Mouse (Mus musculus): ENCODE results near the gene Ddc.

Gene Ddc

DNA sequence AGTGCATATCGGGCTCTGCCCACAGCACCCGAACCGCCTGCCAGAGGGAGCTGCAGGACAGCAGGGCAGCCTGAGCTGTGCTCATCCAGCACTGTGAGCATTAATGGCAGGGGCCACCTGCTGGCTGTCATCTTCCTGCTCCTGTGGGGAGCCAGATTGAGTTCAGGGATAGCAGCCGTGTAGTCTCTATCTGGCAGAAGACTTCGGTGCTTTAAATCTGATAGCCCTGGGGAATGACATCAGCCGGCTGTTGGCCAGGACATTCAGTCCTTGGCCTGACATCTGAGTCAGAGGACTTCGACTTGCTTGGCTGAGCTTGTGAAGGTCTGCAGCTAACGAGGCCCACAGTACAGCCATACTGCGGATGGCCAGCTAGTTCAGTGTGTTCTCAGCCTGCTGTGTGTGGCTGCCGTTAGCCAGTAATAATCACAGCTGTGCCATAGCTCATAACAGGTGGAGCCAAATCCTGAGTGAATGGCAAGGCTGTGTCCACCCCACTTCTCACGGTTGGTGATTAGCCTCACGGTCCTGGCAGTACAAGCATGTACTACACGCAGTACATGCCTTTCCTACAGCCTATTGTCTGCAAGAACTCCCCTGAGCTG, 53.5 kb downstream of the Ddc start:
- DNase-seq (ENCODE audit: low read depth): no peak

DNA sequence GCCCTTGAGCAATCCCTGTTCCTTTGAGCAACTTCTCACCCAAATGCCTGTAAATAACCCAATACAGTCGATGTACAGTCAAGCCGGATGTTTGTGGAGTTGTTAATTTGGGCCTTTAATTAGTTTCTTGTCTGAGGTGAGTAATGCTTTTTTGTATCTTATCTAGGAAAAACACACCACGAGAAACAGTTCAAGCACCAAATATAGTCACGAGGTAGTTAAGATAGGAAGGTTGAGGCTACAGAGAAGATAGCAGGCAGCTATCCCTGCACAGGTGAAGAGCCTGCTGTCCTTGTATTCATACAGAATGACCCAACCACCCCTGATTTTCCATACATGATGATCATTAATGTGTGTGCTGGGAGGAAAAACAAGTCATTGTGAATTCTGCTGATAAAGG, 56.4 kb downstream of the Ddc start:
- no peak for DNase-seq (ENCODE audit: low read depth)

DNA sequence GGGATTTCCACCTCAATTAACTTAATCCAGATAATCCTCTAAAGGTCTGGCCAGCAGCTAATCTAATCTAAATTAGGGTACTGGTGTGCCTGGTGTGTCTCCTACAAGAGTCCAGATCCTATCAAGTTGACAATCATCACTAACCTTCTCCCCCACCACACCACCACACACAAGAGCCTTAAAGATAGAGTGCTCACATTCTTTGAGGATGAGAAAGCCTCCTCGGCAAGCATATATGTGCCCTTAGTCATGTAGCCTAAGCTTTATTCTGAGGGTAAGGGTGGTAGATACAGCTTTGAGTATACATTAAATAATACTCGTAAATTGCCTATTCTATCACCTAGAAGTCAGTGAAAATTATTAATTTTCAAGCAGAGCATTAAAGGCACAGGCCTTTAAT, 57.2 kb downstream of the Ddc start:
- DNase-seq (ENCODE audit: low read depth): no peak

DNA sequence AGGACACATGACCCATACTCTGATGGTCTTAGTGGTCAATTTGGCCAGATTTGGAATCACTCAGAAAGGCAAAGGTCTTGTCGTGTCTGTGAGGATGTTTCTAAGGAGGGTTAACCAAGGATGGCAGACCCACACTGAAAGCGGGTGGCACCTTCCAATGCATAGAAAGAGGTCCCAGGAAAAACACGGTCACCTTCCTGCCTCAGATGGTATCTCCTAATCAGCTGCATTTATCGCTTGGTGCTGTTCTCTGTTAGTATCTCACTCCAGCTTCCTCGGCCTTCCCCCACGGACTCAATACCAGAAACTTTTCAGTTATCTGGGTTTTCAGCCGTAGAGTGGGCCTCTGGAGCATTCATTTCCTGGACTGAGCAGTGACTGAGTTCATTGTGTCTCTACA, 58.1 kb downstream of the Ddc start:
- no peak for DNase-seq (ENCODE audit: low read depth)

DNA sequence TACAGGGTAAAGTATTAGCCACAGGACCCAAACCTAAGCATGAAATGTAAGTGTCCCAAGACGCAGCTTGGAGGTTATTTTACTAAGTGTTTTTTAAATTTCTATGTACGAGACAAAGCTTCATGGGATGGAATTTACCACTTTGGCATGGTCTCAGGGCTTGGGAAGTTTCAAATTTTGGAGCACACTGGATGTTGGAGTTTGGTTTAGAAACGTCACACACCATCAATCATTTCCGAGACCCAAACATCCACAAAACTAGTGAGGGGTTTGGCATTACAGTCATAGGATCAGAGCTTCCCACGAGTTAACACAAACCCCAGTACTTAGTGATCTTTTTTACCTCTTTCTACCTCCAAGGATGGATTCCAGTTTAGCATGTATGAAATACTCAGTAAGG, 60.6 kb downstream of the Ddc start:
- DNase-seq (ENCODE audit: low read depth): no peak

DNA sequence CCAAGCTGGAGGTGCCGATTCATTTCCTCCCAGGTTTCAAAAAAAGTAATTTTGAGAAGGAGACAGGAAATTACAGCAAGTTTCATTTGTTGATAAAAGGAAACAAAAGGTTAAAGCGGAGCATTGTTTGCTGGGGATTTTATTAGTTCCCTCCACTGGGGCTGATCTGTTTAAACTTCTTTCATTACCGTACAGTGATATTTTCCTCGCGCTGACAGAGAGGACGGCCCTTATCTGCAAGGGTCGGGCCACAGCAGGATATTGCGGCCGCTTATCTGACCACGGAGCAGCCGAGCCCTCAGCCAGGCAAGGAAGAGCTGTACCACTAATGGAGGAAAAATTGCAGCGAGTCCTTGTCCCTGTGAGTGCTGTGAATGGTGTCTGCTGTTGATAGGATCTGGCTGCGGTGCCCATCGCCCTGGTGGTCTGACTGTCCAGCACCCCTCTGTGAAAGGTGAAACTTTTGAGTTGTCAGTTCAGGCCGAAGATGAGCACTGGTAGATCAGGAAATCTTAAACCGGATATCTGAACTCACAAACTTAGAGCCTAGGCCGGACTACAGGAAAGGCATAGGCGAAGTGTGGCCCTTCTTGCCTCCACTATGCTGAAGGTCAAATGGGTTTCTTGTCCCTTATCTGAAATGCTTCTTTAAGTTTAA, 61.1 kb downstream of the Ddc start:
- peak; percentile 56 for DNase-seq (ENCODE audit: low read depth)

DNA sequence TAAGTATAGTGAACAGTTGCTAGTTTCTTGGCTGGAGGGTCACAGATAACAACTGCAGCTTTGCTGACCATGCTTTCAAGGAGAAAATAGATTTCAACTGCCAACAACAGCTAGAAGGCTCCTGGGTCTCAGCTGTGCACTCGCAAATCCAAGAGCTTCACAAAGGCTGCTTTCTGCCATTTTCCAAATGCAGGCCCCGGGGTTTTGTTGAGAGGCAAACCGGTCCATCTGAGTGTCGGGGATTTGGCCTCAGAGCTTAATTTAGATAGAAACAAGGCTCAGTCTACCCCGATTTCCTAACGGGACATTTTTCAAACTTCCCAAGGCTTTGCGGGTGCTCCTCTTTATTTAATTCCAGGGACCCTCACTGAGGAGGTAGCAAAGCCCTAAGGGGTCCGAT, 61.7 kb downstream of the Ddc start:
- DNase-seq (ENCODE audit: low read depth): no peak

DNA sequence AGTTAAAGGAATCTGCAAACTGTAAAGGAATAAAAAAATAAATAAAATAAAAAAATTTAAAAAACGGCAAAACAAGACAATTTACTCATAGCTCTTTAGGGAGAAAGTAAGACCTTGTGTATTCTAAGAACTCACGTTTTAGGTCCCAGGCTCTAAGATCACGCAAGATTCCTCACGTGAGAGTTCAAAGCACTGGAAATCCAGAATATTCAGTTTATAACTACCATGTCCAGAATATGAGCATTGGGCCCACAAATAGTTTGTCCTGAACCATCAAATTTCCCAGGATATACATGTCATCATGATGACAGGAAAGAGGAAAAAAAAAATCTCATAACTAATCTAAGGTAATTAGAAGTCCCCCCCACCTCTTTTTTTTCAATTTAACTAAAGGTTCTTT, 62.2 kb downstream of the Ddc start:
- no peak for DNase-seq (ENCODE audit: low read depth)

DNA sequence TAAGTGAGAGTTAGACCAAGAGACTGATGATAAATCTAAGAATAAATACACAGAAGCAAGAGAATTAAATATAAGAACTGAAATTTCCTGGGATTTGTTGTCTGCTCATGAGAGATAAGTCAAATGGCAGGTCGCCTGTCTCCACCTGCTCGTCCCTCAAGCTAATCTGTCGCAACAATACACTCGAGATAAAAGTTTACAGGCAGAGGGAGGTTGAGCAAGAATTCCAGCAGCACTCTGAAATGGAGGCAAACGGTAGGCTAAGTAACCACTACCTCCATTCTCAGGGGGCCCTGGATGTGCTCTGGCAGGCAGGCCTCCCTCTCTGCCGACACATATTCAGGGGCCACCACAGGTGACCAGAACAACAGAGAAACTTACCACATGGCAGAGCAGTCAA, 62.6 kb downstream of the Ddc start:
- DNase-seq (ENCODE audit: low read depth): no peak

DNA sequence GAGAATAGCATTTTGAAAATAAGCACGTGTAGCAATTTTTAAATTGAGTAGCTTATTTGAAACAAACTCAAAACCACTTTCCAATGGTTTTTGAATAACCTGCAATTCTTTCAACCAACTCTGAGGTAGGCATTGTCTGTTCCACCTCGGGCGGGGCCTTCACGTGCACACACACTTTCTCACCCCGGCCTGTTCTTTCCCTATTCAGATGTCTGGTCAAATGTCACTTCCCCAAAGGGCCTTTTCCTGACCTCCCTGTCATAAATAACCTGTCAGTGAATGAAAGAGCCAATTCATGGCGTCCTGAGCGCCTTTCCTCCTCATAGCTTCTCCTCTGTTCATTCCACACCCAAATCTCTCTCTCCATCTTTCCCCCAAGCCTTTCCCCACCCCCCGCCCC, 64.8 kb downstream of the Ddc start:
- DNase-seq (ENCODE audit: low read depth): no peak

DNA sequence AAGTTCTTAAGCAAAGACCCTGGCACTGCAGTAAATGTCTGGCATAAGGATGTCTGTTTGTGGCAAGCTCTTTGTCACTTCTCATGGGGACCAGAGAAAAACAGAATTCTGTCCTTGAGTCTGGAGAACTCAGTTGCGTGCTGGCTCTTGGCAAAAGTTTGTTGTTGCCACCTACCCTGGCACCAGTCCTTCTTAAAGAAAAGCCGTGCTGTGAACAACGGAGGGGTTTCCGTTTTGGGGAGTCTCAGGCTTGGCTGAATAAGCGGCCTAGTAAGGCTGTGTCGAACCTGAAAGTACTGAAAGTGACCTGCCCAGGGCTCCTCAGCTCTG, 65.2 kb downstream of the Ddc start:
- DNase-seq (ENCODE audit: low read depth): no peak

DNA sequence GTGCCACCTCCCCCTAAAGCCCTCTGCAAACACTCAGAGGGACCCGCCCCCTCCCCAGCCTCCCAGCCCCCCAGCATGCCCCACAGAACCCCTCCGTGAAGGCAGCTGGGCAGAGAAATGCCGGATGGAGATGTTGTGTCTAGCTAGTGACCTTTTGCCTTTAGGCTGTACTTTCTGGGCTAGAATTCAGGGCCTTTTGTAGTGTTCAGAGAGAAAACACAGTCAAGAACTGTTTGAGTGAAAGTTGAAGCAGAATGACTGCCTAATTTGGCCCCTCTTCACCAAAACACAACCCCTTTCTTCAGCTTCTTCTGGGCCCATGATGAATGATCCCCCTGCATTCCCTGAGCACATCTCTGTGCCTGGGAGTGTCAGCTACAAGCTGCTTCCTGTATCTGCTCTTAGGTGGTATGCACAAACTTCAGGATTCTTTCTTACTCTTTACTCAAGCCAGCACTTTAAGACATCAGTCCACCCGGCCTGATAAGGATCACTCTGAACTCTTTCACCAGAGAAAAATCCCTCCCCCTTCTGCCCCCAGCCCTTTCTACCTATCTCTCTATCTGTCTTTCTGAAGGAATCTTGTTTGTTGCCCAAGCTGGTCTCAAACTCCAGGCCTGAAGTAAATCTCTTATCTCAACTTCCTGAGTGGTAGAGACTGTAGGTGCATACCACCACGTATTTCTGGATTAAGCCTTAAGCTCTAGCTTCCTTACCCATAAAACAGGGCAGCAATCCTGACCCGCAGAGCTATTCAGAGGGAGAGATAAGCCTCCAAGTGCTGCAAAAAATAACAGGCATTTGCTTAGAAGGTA, 65.8 kb downstream of the Ddc start:
- no peak for DNase-seq (ENCODE audit: low read depth)

DNA sequence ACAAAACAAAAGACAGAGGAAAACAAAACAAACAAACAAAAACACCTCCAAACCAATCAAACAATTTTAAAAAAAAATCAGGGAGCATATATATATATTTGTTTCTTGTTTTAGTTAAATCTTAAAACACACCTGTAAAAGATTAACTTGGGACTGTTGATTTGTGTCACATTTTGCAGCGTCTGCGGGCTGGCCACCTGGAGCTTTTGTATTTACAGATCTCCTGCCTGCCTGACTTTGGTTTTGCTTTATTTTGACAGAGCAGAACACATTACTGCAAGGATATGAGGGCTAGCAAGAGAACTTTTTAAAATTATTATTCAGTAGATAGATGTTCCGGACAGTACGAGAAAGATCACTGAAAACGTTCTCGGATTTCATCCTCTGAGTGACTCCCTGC, 66.4 kb downstream of the Ddc start:
- DNase-seq (ENCODE audit: low read depth): no peak

DNA sequence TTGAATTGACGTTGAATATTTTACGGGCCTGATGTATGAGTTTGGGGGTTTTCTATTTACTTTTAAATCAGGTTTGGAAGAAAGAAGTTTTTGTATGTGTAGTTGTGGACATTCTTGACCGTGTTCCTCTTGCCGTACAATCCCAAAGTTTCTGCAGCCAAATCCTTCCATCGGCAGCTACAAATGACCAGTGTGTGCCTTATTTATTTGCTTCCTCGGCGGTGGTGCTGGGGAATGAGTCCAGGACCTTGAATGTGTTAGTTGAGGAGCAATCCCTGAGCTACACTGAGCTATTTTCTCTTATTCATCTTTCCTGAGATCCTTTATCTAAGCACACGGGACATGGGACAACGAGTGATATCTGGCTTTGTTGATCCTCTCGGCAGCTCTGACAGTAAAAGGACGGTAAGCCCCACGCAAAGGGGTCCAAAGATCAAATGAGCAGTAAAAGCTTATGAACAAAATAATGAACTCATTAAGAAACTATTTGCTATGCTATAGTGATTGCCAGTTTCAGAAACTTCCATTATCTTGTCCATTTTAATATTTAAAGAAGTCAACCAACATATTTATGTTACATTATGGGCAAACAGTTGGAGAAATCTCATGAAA, 67.0 kb downstream of the Ddc start:
- DNase-seq (ENCODE audit: low read depth): no peak

DNA sequence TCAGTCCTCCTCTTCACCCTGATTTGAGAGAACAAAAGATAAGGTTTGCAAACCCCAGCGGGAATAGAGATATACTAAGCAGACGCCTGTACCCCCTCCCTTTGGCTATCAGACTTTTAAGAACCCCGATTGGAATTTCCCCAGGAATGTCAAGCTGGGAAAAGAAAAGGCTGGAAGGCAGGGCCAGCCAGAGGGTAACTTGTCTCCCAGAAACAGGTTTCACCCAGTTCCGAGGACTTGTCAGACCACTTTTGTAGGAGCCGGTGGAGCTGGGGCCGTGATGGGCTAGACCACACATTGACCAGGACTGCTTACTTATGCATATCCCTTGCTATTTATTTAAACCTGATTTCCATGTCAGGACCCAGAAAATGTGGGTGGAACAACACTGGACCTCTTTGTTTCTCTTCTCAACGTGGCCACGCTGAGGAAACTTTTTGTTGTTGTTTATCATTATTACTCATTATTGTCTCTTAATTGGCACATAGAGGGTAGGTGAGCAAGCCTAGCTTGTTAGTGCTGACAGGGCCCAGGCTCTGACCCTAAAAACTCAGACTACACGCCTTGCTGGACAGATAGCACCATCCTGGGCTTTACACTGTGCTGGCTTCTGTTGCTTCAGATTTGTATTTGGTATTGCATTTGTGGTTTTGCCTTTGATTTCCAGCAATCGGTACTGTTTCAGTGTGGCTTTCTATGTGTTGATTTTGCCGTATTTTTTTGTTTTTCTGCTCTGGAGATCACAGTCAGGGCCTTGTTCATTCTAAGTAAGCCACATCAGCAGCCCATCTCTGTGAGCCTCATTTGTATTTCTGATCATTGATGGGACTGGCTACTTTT, 68.6 kb downstream of the Ddc start:
- no peak for DNase-seq (ENCODE audit: low read depth)

DNA sequence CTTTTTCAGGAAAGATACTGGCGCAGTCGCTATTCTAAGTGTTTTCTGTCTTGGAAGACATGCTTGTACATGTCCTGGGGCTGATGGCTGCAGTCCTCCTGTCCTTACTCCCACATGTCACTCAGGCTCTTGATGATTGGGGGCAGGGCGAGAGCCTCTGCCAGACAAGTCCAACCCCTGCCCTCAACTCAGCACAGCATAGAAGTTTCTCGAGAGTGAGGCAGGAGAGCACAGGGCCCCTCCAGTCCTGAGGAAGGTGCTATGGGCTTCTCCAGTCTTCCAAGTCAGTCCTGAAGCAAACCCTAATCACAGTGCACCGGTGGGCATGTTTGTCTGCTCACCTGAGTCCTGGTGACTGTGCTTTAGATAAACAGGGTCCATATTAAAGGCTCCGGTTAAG, 69.2 kb downstream of the Ddc start:
- DNase-seq (ENCODE audit: low read depth): no peak

DNA sequence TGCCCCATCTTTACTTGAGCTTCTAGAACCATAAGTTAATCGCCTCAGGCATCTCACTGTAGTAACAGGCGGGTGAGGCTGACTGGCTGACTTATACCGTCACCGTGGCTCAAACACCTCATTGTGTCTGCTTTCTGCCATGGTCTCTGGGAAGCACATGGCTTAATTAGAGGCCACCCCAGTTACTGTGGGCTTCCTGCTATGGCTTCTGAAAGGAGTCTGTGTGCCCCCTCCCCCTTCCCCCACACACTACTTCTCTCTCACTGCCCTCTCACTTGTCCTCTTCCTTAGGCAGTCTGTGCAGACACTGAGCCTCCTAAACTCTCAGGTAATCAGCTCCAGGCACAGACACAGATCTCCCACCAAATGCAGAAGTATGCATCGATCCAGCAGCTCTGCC, 69.7 kb downstream of the Ddc start:
- no peak for DNase-seq (ENCODE audit: low read depth)

DNA sequence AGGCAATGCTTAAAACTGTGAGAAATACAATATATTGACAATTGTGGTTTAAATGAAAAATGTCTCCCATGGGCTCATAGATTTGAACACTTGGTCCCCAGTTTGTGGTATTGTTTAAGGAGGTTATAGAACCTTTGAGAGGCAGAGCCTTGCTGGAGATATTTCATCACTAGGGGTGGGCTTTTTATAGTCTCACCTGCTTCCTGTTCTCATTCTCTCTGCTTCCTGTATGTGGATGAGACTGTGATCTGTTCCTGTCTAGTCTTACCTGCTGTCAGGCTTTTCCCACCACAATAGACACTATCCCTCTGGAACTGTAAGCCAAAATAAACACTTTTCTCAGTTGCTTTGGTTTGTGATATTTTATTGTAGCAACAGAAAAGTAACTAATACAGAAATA, 71.5 kb downstream of the Ddc start:
- DNase-seq (ENCODE audit: low read depth): peak; percentile 39

DNA sequence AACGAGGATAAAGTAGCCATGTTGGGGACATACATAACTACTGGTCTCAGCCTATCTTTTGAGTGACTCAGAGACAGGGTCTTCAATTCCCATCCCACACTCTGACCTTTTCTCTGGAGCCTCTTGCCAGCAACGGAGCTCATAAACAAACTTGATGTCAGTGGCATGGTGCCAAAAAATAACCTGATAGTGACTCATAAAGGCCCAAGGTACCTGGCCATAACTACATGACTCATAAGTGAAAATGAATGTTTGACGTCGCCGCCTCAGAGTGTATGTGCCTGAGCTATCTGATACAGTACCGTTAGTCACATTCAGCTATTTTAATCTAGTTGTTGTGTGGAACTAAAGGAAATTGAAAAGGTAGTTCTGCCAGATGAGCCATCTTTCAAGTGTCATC, 72.3 kb downstream of the Ddc start:
- DNase-seq (ENCODE audit: low read depth): peak; percentile 85

DNA sequence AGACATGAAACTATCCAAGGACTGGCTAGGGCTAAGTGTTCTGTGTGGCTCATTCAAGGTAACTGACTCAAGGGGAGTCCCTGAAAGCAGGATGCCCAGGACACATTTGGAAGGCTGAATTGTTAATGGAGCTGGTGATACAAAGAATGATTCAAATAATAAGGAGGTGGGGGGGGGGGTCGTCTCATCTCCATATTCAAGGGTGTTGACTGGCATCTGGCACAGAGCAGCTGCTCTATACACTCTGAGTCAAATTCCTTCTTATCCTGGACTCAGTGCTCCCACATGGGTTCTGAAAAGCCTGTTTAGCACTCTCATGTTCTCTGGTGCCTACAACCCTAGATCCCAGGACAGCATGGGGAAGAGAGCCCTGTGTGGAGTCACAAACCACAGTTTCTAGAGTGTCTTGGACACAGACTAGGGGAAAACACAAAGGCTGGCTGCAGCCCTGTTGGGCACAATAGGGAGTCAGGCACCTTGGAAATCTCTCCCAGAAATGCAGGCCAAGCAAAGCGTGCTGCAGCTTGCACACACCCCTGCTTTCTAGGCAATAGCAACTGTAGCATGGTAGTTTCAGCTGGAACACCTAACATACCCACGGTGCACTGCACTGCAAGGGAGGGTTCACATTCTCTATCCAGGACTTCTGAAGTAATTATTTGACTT, 72.8 kb downstream of the Ddc start:
- no peak for DNase-seq (ENCODE audit: low read depth)

DNA sequence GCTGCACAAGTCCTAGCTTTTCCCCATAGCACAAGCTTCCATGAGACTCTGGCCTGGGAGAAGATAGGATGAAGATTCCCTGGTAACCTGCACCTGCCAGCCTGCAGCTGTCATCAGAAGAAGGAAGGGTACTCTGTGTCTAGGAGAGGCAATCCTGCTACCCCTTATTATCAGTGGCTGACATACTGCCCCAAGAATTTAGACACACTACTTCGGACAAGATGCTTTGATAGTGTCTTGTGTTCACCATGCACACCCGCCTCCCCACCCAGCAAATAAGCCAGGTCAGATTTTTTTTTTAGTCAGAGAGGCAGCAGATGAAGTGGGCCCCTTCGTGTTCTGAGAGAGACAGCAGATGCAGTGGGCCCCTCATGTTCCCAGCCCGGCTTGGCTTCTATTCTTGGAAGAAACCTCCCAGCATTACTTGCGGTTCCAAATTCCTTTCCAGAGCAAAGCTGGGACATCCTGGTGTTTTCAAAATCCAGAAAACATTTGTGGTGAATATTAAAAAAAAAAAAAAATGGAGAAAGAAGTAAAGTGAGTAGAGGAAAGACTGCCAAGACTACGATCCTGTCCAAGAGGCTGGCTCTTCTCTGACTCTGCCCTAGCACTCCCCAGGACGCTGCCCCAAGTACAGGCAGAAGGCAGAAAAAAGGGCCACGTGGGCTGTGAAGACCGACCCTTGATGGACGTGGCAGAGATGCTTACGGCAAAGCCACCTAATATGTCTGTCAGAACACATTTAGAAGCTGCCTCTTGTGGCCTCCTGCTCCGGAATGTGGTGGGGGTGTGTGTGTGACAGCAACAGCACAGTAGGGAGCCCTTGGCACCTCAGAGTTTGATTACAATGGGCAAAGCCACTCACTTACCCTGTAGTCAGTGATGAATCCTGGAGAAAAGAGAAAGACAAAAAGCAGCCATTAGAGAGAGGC, 73.7 kb downstream of the Ddc start:
- no peak for DNase-seq (ENCODE audit: low read depth)

Data from induced T-regulatory cell, adult 2 months (primary cell).